Mouse (Mus musculus) liver, adult 2 months (tissue): ENCODE results near the gene Ano2.

Source experiments
- CTCF ChIP-seq: fragments of 200-500 bp; IDR thresholded peaks from 2 replicates; pipeline ENCODE4 v1.5.1; 2011; ENCODE audit warnings: low read depth, low read length, control low read depth
- POLR2A ChIP-seq: fragments of 200-500 bp; IDR thresholded peaks from 2 replicates; pipeline ENCODE4 v1.6.1; 2011; ENCODE audit warnings: low read length, control low read depth; ENCODE audit not compliant: insufficient read depth; ENCODE audit errors: extremely low read depth

- TF ChIP-seq POLR2A (no peak), CTCF (no peak)
These were observed 235.6 kb downstream of the Ano2 start for GRCm38 (mm10) chr6:125925861-125926260.
